Mouse (Mus musculus): ENCODE measurements around the gene Selenos. TPM values are rescaled to one million over a fixed set of nuclear protein-coding genes. Genes with fewer than 3 reads are reported as not detected.

Gene Selenos
- total and polyA plus RNA-seq, 3 experiments = 79.9 to 103 TPM; not detected in 1

GRCm38 (mm10) chr7:66047975-66048374 is 31.5 kb upstream of the Selenos start:
- Histone ChIP-seq H3K36me3 (ENCODE audit: control insufficient read depth in 1 of 2, insufficient read depth in 2 of 2, low read length in 2 of 2) (no peaks in the 10 kb centered on the region), H3K27me3 (ENCODE audit: control insufficient read depth in 1 of 2, insufficient read depth in 2 of 2, low read length in 2 of 2) (no peaks in the 10 kb centered on the region), H3K27ac (ENCODE audit: control insufficient read depth, low read depth, low read length) (no peak overlapping the region), H3K79me2 (ENCODE audit: control insufficient read depth, insufficient read depth, low read length, poor library complexity) (no peaks in the 10 kb centered on the region), H3K9ac (ENCODE audit: control insufficient read depth, low read depth, low read length, poor library complexity, severe bottlenecking) (no peak overlapping the region), H3K4me3 (ENCODE audit: control insufficient read depth in 1 of 2, insufficient read depth in 1 of 2, low read depth in 2 of 2, low read length in 2 of 2) (no peak overlapping the region), H3K9me3 (replicated peaks; ENCODE audit: insufficient read depth, low read length) (no peaks in the 10 kb centered on the region), H3K4me1 (ENCODE audit: control insufficient read depth in 1 of 2, insufficient read depth in 2 of 2, low read length in 2 of 2) (no peaks in the 10 kb centered on the region)
- TF ChIP-seq USF1 (IDR thresholded peaks at IDR 0.05; ENCODE audit: low read depth, low read length) (no peak), POLR2A (IDR thresholded peaks at IDR 0.05; ENCODE audit: control insufficient read depth in 1 of 2, insufficient read depth in 1 of 2, low read depth in 1 of 2, low read length in 2 of 2, poor library complexity in 1 of 2) (no peak), HCFC1 (IDR thresholded peaks at IDR 0.05; ENCODE audit: low read depth, low read length) (no peak), E2F4 (IDR thresholded peaks at IDR 0.05; ENCODE audit: borderline replicate concordance, low read depth, low read length) (no peak), USF2 (IDR thresholded peaks at IDR 0.05; ENCODE audit: borderline replicate concordance in 1 of 2, insufficient read depth in 1 of 2, low read depth in 1 of 2, low read length in 2 of 2) (no peak), MAX (IDR thresholded peaks at IDR 0.05; ENCODE audit: low read length) (no peak), NRF1 (IDR thresholded peaks at IDR 0.05; ENCODE audit: insufficient read depth, low read depth, low read length, poor library complexity, severe bottlenecking) (no peak), MXI1 (IDR thresholded peaks at IDR 0.05; ENCODE audit: low read depth, low read length) (no peak), TBP (IDR thresholded peaks at IDR 0.05; ENCODE audit: low read depth, low read length) (no peak), MAZ (IDR thresholded peaks at IDR 0.05; ENCODE audit: low read depth, low read length) (no peak), ZC3H11A (IDR thresholded peaks at IDR 0.05; ENCODE audit: low read depth, low read length) (no peak), SIN3A (IDR thresholded peaks at IDR 0.05; ENCODE audit: low read length) (no peak)
- DNase-seq (ENCODE audit: low read depth, low spot score) = no peak

DNA sequence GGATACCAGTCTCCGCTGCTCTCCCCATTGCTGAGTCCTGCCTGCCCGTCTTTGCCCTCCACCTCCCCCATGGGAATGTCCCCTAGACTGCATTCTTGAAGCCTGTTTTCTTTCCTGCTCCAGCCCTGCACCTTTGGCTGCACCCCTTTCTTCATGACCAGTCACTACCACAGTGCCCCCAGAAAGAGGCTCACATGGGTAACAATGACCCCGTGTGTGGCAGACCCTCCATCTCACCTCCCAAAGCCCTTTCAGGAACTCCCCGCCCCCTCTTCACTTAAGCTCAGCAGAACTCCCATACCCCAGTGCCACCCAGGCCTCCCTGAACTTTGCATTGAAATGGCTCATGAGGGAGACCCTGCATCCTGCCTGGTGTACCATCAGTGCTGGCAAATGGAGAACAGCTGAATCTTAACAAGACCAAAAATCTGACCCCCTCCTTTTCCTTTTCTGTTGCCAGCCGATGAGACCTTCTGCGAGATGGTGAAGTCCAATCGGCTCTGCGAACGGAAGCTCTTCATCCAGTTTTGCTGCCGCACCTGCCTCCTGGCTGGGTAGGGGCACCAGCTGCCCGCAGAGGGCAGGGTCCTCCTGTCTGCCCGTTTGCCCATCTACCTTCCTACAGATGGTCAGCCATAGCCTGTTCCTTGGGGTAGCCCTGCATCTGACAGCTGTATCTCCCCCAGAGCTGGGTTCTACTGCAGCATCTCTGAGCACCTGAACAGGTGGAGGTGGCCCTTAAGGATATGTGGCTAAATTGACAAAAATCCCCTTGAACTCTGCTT is 30.8 kb upstream of the Selenos start:
- Histone ChIP-seq H3K27ac (ENCODE audit: control insufficient read depth, low read depth, low read length) (no peak overlapping the region), H3K79me2 (ENCODE audit: control insufficient read depth, insufficient read depth, low read length, poor library complexity) (no peaks in the 10 kb centered on the region), H3K4me1 (ENCODE audit: control insufficient read depth in 1 of 2, insufficient read depth in 2 of 2, low read length in 2 of 2) (peaks cover 0 to 1% of the 10 kb centered on the region in 2 experiments; a peak in 2 of 4 replicates), H3K4me3 (ENCODE audit: control insufficient read depth in 1 of 2, insufficient read depth in 1 of 2, low read depth in 2 of 2, low read length in 2 of 2) (no peak overlapping the region), H3K9me3 (replicated peaks; ENCODE audit: insufficient read depth, low read length) (no peaks in the 10 kb centered on the region), H3K9ac (ENCODE audit: control insufficient read depth, low read depth, low read length, poor library complexity, severe bottlenecking) (no peak overlapping the region), H3K36me3 (ENCODE audit: control insufficient read depth in 1 of 2, insufficient read depth in 2 of 2, low read length in 2 of 2) (no peaks in the 10 kb centered on the region; a peak in 2 of 4 replicates), H3K27me3 (ENCODE audit: control insufficient read depth in 1 of 2, insufficient read depth in 2 of 2, low read length in 2 of 2) (no peaks in the 10 kb centered on the region)
- TF ChIP-seq NELFE (IDR thresholded peaks at IDR 0.05; ENCODE audit: low read depth, low read length) = no peak
- no peak for TF ChIP-seq TAL1 (IDR thresholded peaks at IDR 0.05; ENCODE audit: low read length)
- no peak for TF ChIP-seq POLR2A (IDR thresholded peaks at IDR 0.05; ENCODE audit: control insufficient read depth in 1 of 2, insufficient read depth in 1 of 2, low read depth in 1 of 2, low read length in 2 of 2, poor library complexity in 1 of 2)
- no peak for TF ChIP-seq POLR2AphosphoS5 (IDR thresholded peaks at IDR 0.05; ENCODE audit: borderline replicate concordance, low read depth, low read length)
- no peak for TF ChIP-seq ZNF384 (IDR thresholded peaks at IDR 0.05; ENCODE audit: low read depth, low read length)
- no peak for DNase-seq (ENCODE audit: low read depth, low spot score)
